Mouse (Mus musculus) heart, postnatal 36 days (tissue): ENCODE results near the gene Boc. TPM values are rescaled to one million over a fixed set of nuclear protein-coding genes. Genes with fewer than 3 reads are reported as not detected.
"Not testable (repeated sequence)": the region's sequence is repeated elsewhere in the genome, so short reads cannot be mapped to it uniquely, and the experiment has no call there.

ENCODE experiments used
- DNase-seq, 2 experiments: peaks; one replicate each; pipeline ENCODE4 v3.0.0; 2021 to 2022
- intact Hi-C: fragments of 180-260 bp; cut with DNase I; formaldehyde crosslinking; loops from one replicate; pipeline ENCODE4 v1.15.1; 2025
- microRNA-seq, 2 experiments: library from miRNA; unstranded; fragments of <30 nt; microRNA quantifications; one replicate each; pipeline ENCODE4 v1.2.0; 2021; ENCODE audit warnings: borderline number of aligned reads in 2 of 2
- total RNA-seq, 2 experiments: library from RNA; stranded (reverse); gene quantifications; 2 replicates each; pipeline ENCODE4 v1.2.3; 2021

Gene Boc
- total RNA-seq, 2 experiments from 2014 or later, result 4.8 to 5.9 TPM

DNA sequence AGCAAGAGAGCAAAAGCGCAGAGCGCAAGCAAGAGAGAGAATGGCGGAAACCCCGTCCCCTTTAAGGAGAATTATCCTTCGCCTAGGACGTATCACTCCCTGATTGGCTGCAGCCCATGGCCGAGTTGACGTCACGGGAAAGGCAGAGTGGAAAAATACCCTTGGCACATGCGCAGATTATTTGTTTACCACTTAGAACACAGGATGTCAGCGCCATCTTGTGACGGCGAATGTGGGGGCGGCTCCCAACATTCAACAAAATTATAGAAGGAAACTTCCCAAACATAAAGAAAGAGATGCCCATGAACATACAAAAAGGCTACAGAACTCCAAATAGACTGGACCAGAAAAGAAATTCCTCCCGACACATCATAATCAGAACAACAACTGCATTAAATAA lies 116.8 kb downstream of the Boc start:
- intact Hi-C loops, DNase-seq: not testable (repeated sequence)

DNA sequence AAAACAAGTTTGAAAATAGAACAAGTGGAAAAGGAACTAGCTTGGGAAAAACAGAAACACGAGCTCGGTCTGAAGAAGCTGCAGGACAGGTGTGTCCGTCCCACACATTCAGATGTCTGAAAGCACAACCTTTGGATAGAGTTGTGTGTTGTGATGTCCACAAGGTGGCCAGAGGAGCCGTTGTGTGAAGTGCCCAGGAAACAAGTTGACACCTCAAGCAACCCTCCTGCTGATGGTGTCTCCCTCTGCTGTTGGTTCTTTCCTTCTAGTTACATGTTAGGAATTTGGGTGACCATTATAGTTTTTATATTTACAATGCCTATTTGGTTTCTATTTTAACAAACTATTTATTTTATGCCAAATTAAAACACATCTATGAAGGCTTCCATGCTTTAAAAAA lies 123.2 kb downstream of the Boc start:
- DNase-seq, result no peak
- intact Hi-C loops, result no loop called here

Small RNAs within 50 kb of the gene (microRNA-seq; reads per million reads assigned to microRNA genes)
- 0 reads per million in 2 experiments for gene Mir3081

Other genes with a start within 250 kb of the Boc start
- gene Sidt1, start 225.7 kb downstream of the Boc start, total RNA-seq, result under 1 TPM; 0.38 to 0.56 TPM
- gene Spice1, start 211.8 kb downstream of the Boc start, total RNA-seq, result 10 to 100 TPM in 1 of 2 experiments, 1 to 10 TPM in 1; 8.6 to 11.1 TPM
- not detected for gene Cfap44, start 164.1 kb downstream of the Boc start, total RNA-seq
- 1 to 10 TPM; 5.1 to 5.7 TPM for gene Nepro, start 165.4 kb upstream of the Boc start, total RNA-seq
- 10 to 100 TPM; 10.1 to 10.2 TPM for gene Gtpbp8, start 187.5 kb upstream of the Boc start, total RNA-seq
- gene Cd200r1, start 206.8 kb upstream of the Boc start, total RNA-seq, result under 1 TPM in 1 of 2 experiments, not detected in 1; 0.41 TPM